Mouse (Mus musculus) limb, embryonic 12.5 days (tissue): ENCODE data around the gene Olfr1428. TPM values are rescaled to one million over a fixed set of nuclear protein-coding genes. Genes with fewer than 3 reads are reported as not detected.
"Not testable (repeated sequence)": the region's sequence is repeated elsewhere in the genome, so short reads cannot be mapped to it uniquely, and the experiment has no call there.

Experiments
- ATAC-seq: fragments of 200-750 bp; cut with Nextera tagmentation; 2 replicates; pipeline ENCODE4 v1.8.0; 2017; ENCODE audit warnings: low read depth, moderate TSS enrichment; ENCODE audit not compliant: insufficient number of reproducible peaks, insufficient read depth, low FRiP score, low TSS enrichment
- H3K27ac ChIP-seq: fragments of 300-500 bp; sonication (generic); 2 replicates; pipeline ENCODE4 v1.5.1; 2016; ENCODE audit warnings: mild to moderate bottlenecking, moderate library complexity
- H3K27me3 ChIP-seq: fragments of 300-500 bp; sonication (generic); 2 replicates; pipeline ENCODE4 v1.6.1; 2016; ENCODE audit warnings: mild to moderate bottlenecking, moderate library complexity
- H3K36me3 ChIP-seq: fragments of 300-500 bp; sonication (generic); 2 replicates; pipeline ENCODE4 v1.6.1; 2016; ENCODE audit warnings: mild to moderate bottlenecking, moderate library complexity
- H3K4me1 ChIP-seq: fragments of 300-500 bp; sonication (generic); replicated peaks from 2 replicates; pipeline ENCODE4 v1.6.1; 2016
- H3K4me2 ChIP-seq: fragments of 300-500 bp; sonication (generic); 2 replicates; pipeline ENCODE4 v1.6.1; 2016; ENCODE audit warnings: mild to moderate bottlenecking, moderate library complexity
- H3K4me3 ChIP-seq: fragments of 300-500 bp; sonication (generic); replicated peaks from 2 replicates; pipeline ENCODE4 v1.5.1; 2016; ENCODE audit warnings: mild to moderate bottlenecking
- H3K9ac ChIP-seq: fragments of 300-500 bp; sonication (generic); replicated peaks from 2 replicates; pipeline ENCODE4 v1.6.1; 2016; ENCODE audit warnings: mild to moderate bottlenecking, moderate library complexity
- H3K9me3 ChIP-seq: fragments of 300-500 bp; sonication (generic); 2 replicates; pipeline ENCODE4 v1.6.1; 2016; ENCODE audit warnings: mild to moderate bottlenecking, moderate library complexity
- WGBS: fragments of 180-500 bp; shearing (Covaris S2); methylation state at CpG from one replicate; pipeline ENCODE4 v1.1.7; 2016; 5-methylcytosine and 5-hydroxymethylcytosine counted together
- polyA plus RNA-seq: library from polyadenylated mRNA; unstranded; fragments of >200 nt; fragmentation: Nextera tagmentation; extraction: Ambion mirVana; gene quantifications from 2 replicates; pipeline ENCODE4 v1.2.1, GENCODE M21; 2016

Olfr1428 gene
- polyA plus RNA-seq, 1 experiment from 2014 or later, result not detected

DNA sequence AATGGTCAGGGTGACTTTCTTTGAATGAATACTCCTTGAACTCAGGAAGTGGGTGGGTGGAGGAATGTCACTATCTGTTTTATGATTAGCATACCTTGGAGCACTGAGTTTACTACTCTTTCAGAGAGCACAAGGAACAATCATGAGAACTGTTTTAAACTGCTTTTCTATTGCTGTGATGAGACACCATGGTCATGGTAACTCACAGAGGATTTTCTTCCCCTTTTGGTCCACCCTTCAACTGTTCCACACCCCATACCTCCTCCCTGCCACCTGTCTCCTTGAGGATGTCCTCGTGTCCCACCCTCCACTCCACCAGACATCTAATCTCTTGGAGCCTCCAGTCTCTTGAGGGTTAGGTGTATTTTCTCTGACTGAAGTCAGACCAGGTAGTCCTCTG lies 47.9 kb downstream of the Olfr1428 start:
- not testable (repeated sequence) for H3K36me3 ChIP-seq, ATAC-seq, H3K9me3 ChIP-seq, H3K9ac ChIP-seq, H3K4me1 ChIP-seq, H3K27ac ChIP-seq, H3K27me3 ChIP-seq, H3K4me3 ChIP-seq, H3K4me2 ChIP-seq
- 70% methylated on average over 1 of the region's 1 CpGs for WGBS

- H3K4me1 ChIP-seq, H3K9me3 ChIP-seq, H3K4me3 ChIP-seq, H3K27me3 ChIP-seq, ATAC-seq, H3K9ac ChIP-seq, H3K27ac ChIP-seq, H3K36me3 ChIP-seq, H3K4me2 ChIP-seq: not testable (repeated sequence)
- WGBS, result 73% methylated on average over 1 of the region's 1 CpGs
These were observed 53.1 kb downstream of the Olfr1428 start, which contains the start of gene Olfr1424 for GRCm38 (mm10) chr19:12062582-12062981. TSS of gene Olfr1424 (minus strand) at chr19:12062682.

Other genes starting within 250 kb of the Olfr1428 start
- not detected in 2 replicates for gene Olfr1419, start 240.8 kb downstream of the Olfr1428 start, polyA plus RNA-seq
- gene Olfr1420, start 229.3 kb downstream of the Olfr1428 start, polyA plus RNA-seq, result 0.15 TPM in 1 of 2 replicates, not detected in the other
- 17.8 and 20.2 TPM in 2 replicates for gene Patl1, start 203.5 kb downstream of the Olfr1428 start, polyA plus RNA-seq
- gene Osbp, start 150.0 kb downstream of the Olfr1428 start, polyA plus RNA-seq, result 4.9 and 5.1 TPM in 2 replicates
- gene Olfr1423, start 74.6 kb downstream of the Olfr1428 start, polyA plus RNA-seq, result 0.04 TPM in 1 of 2 replicates, not detected in the other
- not detected in 2 replicates for gene Olfr1424, start 53.2 kb downstream of the Olfr1428 start, polyA plus RNA-seq
- gene Olfr1425, start 38.2 kb downstream of the Olfr1428 start, polyA plus RNA-seq, result not detected in 2 replicates
- not detected in 2 replicates for gene Olfr1426, start 23.9 kb downstream of the Olfr1428 start, polyA plus RNA-seq
- not detected in 2 replicates for gene Olfr1427, start 12.6 kb downstream of the Olfr1428 start, polyA plus RNA-seq
- gene Olfr76, start 7.3 kb upstream of the Olfr1428 start, polyA plus RNA-seq, result not detected in 2 replicates
- gene Olfr1555-ps1, start 54.2 kb upstream of the Olfr1428 start, polyA plus RNA-seq, result not detected in 2 replicates
- gene Olfr1431, start 84.7 kb upstream of the Olfr1428 start, polyA plus RNA-seq, result not detected in 2 replicates
- not detected in 2 replicates for gene Olfr1432, start 116.7 kb upstream of the Olfr1428 start, polyA plus RNA-seq
- gene Olfr262, start 125.8 kb upstream of the Olfr1428 start, polyA plus RNA-seq, result not detected in 2 replicates
- gene Olfr235, start 145.1 kb upstream of the Olfr1428 start, polyA plus RNA-seq, result not detected in 2 replicates
- gene Olfr1434, start 164.0 kb upstream of the Olfr1428 start, polyA plus RNA-seq, result not detected in 2 replicates
- not detected in 2 replicates for gene Olfr1436, start 183.2 kb upstream of the Olfr1428 start, polyA plus RNA-seq
- not detected in 2 replicates for gene Olfr1437, start 209.2 kb upstream of the Olfr1428 start, polyA plus RNA-seq
- not detected in 2 replicates for gene Olfr1438-ps1, start 220.0 kb upstream of the Olfr1428 start, polyA plus RNA-seq